Mouse (Mus musculus) midbrain, embryonic 10.5 days (tissue): ENCODE measurements at regions not wholly inside any gene's neighbourhood (a gene's known extent, or its start where the extent isn't known, plus 50 kb on each side); places are given as distances from the start of the nearest gene placed in this dataset.

ENCODE experiments used
- DNase-seq: peaks from one replicate; pipeline ENCODE4 v3.0.0-alpha.2; 2017; ENCODE audit warnings: low spot score
- H3K27ac ChIP-seq: fragments of 300-500 bp; sonication (generic); replicated peaks from 2 replicates; pipeline ENCODE4 v1.5.1; 2016; ENCODE audit warnings: mild to moderate bottlenecking
- H3K27me3 ChIP-seq: fragments of 300-500 bp; sonication (generic); 2 replicates; pipeline ENCODE4 v1.6.1; 2016; ENCODE audit warnings: low read depth, mild to moderate bottlenecking; ENCODE audit not compliant: poor library complexity, severe bottlenecking
- H3K36me3 ChIP-seq: fragments of 300-500 bp; sonication (generic); 2 replicates; pipeline ENCODE4 v1.6.1; 2016; ENCODE audit warnings: mild to moderate bottlenecking, moderate library complexity
- H3K4me1 ChIP-seq: fragments of 300-500 bp; sonication (generic); 2 replicates; pipeline ENCODE4 v1.6.1; 2016
- H3K4me3 ChIP-seq: fragments of 300-500 bp; sonication (generic); 2 replicates; pipeline ENCODE4 v1.5.1; 2016; ENCODE audit warnings: mild to moderate bottlenecking, moderate library complexity
- H3K9me3 ChIP-seq: fragments of 300-500 bp; sonication (generic); replicated peaks from 2 replicates; pipeline ENCODE4 v1.6.1; 2016; ENCODE audit warnings: mild to moderate bottlenecking
- WGBS: fragments of 180-500 bp; shearing (Covaris S2); methylation state at CpG from one replicate; pipeline ENCODE4 v1.1.7; 2016; 5-methylcytosine and 5-hydroxymethylcytosine counted together

GRCm38 (mm10) chr1:40907813-40908212, 102.4 kb downstream of the Tmem182 start:
- no peak for DNase-seq
- no peaks in the 10 kb centered on the region for H3K4me1 ChIP-seq
- no peaks in the 10 kb centered on the region for H3K36me3 ChIP-seq
- H3K9me3 ChIP-seq = no peaks in the 10 kb centered on the region
- no peaks in the 10 kb centered on the region for H3K27me3 ChIP-seq
- no peak overlapping the region for H3K27ac ChIP-seq
- H3K4me3 ChIP-seq = no peak overlapping the region

DNA sequence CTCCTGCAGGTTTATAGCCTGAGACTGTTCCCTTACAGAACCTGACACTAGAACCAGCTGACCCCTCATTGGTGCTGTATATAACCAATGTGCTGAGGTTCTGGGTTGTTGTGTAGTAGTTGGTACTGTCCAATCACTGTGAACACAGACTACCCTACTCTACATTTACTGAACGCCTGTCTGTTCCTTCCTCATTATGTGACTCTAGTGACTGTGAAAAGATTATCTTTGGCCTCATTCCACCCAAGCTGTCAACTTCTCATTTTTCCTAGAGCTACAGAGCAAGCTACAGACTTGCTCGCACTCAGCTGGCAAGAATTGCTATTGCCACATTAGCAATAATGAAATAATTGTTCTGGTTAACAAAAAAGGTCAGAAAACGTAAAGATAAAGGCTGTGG, 108.2 kb downstream of the Tmem182 start:
- Histone ChIP-seq H3K4me1 (no peaks in the 10 kb centered on the region), H3K27ac (no peak overlapping the region), H3K36me3 (no peaks in the 10 kb centered on the region), H3K9me3 (no peaks in the 10 kb centered on the region), H3K27me3 (no peaks in the 10 kb centered on the region), H3K4me3 (no peak overlapping the region)
- no peak for DNase-seq
- WGBS = 83% methylated on average over 3 of the region's 3 CpGs

- 85% methylated on average over 3 of the region's 3 CpGs for WGBS
- Histone ChIP-seq H3K4me1 (no peaks in the 10 kb centered on the region), H3K27me3 (no peaks in the 10 kb centered on the region), H3K27ac (no peak overlapping the region), H3K4me3 (no peak overlapping the region), H3K9me3 (no peaks in the 10 kb centered on the region), H3K36me3 (no peaks in the 10 kb centered on the region)
- no peak for DNase-seq
Observed at GRCm38 (mm10) chr1:40924271-40924670, 118.9 kb downstream of the Tmem182 start.

DNA sequence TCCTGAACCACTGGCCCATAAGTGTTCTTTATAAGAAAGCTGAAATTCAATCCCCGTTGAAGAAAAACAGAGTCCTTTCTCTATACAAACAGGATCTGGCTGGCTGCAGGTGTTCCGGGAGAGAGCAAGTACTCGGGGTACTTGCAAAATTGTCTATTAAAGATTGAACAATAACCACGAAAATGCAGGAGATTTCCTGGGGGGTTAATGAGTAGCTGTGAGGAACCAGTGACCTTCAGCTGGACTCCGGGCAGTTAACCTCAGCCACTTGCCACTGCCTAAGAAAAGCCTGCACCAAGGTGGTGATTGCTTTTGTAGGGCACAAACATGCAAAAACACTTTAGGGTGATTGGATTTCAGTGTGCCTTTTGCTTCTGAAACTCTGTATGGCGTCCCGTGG, 119.4 kb downstream of the Tmem182 start:
- no peaks in the 10 kb centered on the region for H3K27me3 ChIP-seq
- 75% methylated on average over 7 of the region's 7 CpGs for WGBS
- no peaks in the 10 kb centered on the region for H3K9me3 ChIP-seq
- no peak for DNase-seq
- H3K4me3 ChIP-seq = no peak overlapping the region
- no peaks in the 10 kb centered on the region for H3K36me3 ChIP-seq
- no peak overlapping the region for H3K27ac ChIP-seq
- no peaks in the 10 kb centered on the region for H3K4me1 ChIP-seq

DNA sequence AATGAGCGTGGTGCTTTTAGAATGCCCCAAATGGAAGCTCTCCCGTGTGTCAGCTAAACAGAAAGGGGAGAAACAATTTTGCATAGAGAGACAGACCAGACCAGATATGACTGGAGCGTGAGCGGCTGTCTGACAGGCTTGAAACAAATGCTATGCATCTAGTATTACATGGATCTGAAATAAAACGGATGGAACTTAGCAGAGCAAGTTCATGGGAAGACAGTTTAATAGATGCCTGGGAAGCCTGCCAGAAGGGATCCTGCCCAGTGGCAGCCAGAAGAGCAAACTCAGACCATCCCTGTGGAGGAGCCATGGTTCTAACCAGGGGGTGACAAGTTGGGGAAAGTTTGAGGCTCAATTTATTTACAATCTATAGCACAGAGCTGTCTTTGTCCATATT, 126.0 kb downstream of the Tmem182 start:
- no peaks in the 10 kb centered on the region for H3K27me3 ChIP-seq
- no peaks in the 10 kb centered on the region for H3K9me3 ChIP-seq
- H3K36me3 ChIP-seq = no peaks in the 10 kb centered on the region
- no peaks in the 10 kb centered on the region for H3K4me1 ChIP-seq
- no peak overlapping the region for H3K27ac ChIP-seq
- no peak for DNase-seq
- H3K4me3 ChIP-seq = no peak overlapping the region
- 94% methylated on average over 5 of the region's 5 CpGs for WGBS

DNA sequence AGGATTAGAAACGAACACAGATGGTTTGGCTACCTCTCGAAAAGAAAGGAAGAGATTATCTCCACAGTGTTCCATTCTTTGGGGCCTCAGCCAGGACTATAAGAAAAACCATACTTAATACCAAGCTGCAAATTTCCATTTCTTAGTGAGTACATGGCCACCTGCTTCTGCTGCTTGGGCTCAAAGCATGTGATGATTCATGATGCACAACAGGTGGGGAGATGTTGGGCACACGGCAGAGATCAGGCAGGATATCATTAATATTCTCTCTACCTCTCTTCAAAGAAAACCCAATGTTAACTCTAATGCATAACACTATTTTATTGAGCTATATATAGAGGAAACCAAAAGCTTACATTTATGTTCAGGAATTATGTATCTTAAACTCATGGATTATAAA, 131.3 kb downstream of the Tmem182 start:
- no peaks in the 10 kb centered on the region for H3K36me3 ChIP-seq
- H3K27ac ChIP-seq = no peak overlapping the region
- DNase-seq = no peak
- 80% methylated on average over 3 of the region's 3 CpGs for WGBS
- H3K9me3 ChIP-seq = no peaks in the 10 kb centered on the region
- H3K27me3 ChIP-seq = no peaks in the 10 kb centered on the region
- no peak overlapping the region for H3K4me3 ChIP-seq
- H3K4me1 ChIP-seq = no peaks in the 10 kb centered on the region

DNA sequence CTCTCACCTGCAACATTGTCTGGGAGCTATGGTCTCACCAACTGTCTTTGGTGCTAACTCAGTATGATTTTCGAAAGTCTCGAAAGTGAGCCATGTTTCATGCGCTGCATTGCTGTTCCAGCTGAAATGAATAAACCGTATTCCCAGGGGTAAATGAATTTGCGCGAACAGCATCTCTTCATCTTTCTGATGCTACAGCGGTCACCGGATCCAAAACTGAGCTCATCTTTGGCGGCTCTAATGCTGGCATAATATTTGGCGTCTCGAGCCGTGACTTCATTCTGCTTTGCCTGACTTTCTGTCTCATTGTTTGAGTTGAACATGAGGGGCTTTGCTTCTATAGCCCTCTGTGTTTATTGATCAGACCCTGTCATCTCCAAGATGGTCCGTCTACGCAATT, 137.3 kb downstream of the Tmem182 start:
- H3K4me1 ChIP-seq = no peaks in the 10 kb centered on the region

DNA sequence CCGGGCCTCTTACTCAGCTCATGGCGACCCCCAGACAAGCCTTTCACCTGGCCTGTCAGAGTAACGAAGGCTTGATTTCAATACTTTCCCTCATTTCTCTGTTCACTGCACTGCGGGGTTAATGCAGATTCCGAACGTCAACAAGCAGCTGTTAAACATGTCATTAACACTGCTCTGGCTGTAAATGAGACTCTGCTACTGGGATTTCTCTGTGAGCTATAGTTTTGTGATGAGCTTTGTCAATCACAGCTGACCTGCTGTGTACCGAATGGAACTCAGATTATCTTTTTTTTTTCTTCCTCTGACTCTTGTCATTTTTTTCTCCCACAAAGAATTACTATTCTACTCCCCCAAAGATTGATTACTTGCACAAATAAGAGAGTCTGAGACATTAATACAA, 137.8 kb downstream of the Tmem182 start:
- Histone ChIP-seq H3K27ac (no peak overlapping the region), H3K4me3 (no peak overlapping the region), H3K9me3 (no peaks in the 10 kb centered on the region), H3K27me3 (no peaks in the 10 kb centered on the region), H3K36me3 (no peaks in the 10 kb centered on the region), H3K4me1 (no peaks in the 10 kb centered on the region)
- WGBS = 79% methylated on average over 7 of the region's 7 CpGs
- DNase-seq = no peak

More for the DNA sequence above, 137.3 kb downstream of the Tmem182 start:
- Histone ChIP-seq H3K27ac (no peak overlapping the region), H3K9me3 (no peaks in the 10 kb centered on the region), H3K4me3 (no peak overlapping the region), H3K27me3 (no peaks in the 10 kb centered on the region), H3K36me3 (no peaks in the 10 kb centered on the region)
- no peak for DNase-seq
- 94% methylated on average over 14 of the region's 14 CpGs for WGBS

DNA sequence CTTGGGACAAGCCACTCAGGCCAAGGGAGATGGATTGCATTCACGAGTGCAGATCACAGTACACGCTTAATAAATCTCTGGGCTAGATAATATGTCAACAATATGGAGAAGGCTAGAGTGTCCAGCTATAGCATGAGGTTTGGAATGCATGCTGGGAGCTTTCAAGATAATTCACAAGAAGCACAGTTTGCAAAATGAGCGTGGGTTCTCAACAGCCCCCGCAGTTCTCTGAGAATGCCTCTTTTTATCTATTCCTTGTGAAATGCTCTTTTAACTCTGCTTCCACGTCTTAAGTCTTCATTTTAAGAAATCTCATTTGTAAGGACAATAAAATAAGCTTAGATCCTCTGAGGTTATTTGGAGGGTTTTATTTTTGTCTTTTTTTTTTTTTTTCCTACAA, 145.2 kb downstream of the Tmem182 start:
- H3K4me3 ChIP-seq = no peak overlapping the region
- DNase-seq = no peak
- H3K27ac ChIP-seq = no peak overlapping the region
- no peaks in the 10 kb centered on the region for H3K36me3 ChIP-seq
- H3K27me3 ChIP-seq = no peaks in the 10 kb centered on the region
- H3K4me1 ChIP-seq = no peaks in the 10 kb centered on the region
- 92% methylated on average over 5 of the region's 5 CpGs for WGBS
- H3K9me3 ChIP-seq = no peaks in the 10 kb centered on the region

DNA sequence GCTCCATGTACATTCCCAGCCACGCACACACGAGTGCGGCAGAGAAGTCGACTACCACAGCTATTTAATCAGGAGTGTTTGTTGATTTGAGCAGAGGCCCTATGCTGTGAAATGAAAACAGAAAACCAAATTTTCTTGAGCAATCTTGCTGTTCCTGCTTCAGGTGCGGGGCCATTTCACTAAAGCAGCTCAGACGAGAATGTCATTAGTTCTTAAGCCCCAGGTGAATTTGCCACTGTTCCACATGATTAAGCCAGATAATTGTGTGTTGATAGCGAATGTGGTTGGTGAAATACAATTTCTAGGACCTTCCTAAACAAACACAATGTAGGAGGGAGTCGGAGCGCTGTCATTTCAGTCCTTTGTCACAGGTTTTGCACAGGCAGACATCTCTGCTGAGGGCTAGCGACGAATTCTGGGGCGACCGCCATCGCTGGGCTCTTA, 149.3 kb downstream of the Tmem182 start:
- H3K27ac ChIP-seq = no peak overlapping the region
- 91% methylated on average over 14 of the region's 14 CpGs for WGBS
- DNase-seq = no peak
- H3K4me1 ChIP-seq = no peaks in the 10 kb centered on the region
- H3K4me3 ChIP-seq = no peak overlapping the region
- no peaks in the 10 kb centered on the region for H3K9me3 ChIP-seq
- no peaks in the 10 kb centered on the region for H3K27me3 ChIP-seq
- H3K36me3 ChIP-seq = no peaks in the 10 kb centered on the region

GRCm38 (mm10) chr1:40967768-40968504, 162.5 kb downstream of the Tmem182 start:
- H3K27me3 ChIP-seq = no peaks in the 10 kb centered on the region
- DNase-seq = no peak
- WGBS = 84% methylated on average over 17 of the region's 17 CpGs

DNA sequence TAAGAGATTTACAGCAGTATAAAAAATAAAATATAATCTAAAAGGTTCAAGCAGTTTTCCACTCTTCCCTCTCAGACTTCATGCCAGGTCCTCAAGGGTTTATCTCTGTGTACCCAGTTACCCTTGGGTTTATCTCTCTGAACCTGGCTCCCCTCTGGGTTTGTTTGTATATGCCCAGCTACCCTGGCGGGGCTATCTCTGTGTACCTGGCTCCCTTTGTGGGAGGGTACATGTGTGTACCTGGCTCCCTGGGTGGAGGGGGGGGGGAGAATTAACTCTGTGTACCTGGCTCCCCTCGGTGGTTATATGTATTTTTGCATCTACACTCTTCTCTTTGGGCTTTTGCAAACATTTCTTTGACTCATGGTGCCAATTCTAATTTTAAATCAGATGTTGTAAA, 178.4 kb downstream of the Tmem182 start:
- DNase-seq = no peak

More at GRCm38 (mm10) chr1:40967768-40968504, 162.5 kb downstream of the Tmem182 start:
- Histone ChIP-seq H3K36me3 (no peaks in the 10 kb centered on the region), H3K27ac (no peak overlapping the region), H3K9me3 (no peaks in the 10 kb centered on the region), H3K4me3 (no peak overlapping the region), H3K4me1 (no peaks in the 10 kb centered on the region)

DNA sequence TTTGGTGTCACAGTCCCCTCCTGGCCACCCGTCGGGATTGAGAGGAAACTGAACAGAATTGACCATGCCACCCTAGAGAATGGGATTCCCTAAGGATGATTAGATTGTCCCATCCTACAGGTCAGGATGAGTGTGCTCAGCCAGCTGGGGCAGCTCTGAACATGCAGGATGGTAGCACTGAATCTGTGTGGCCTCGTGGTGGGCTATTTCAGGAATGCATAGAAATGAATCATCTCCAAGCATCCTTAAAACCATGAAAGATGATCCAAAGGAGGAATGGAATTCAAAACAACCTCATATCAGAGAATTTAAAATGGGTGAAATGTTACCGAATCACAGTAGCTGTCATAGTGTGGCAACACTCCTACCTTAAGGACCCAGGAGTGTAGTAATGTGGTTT, 187.9 kb downstream of the Tmem182 start:
- no peak overlapping the region for H3K4me3 ChIP-seq
- H3K36me3 ChIP-seq = no peaks in the 10 kb centered on the region
- no peaks in the 10 kb centered on the region for H3K4me1 ChIP-seq
- no peak for DNase-seq
- H3K9me3 ChIP-seq = no peaks in the 10 kb centered on the region
- WGBS = 85% methylated on average over 4 of the region's 4 CpGs
- H3K27ac ChIP-seq = no peak overlapping the region
- no peaks in the 10 kb centered on the region for H3K27me3 ChIP-seq

More for the DNA sequence above, 178.4 kb downstream of the Tmem182 start:
- Histone ChIP-seq H3K9me3 (no peaks in the 10 kb centered on the region), H3K4me3 (no peak overlapping the region), H3K4me1 (no peaks in the 10 kb centered on the region), H3K36me3 (no peaks in the 10 kb centered on the region), H3K27ac (no peak overlapping the region), H3K27me3 (no peaks in the 10 kb centered on the region)
- 68% methylated on average over 2 of the region's 2 CpGs for WGBS
